Mouse (Mus musculus) heart, embryonic 10.5 days (tissue): Measurements from ENCODE around the gene Mios. TPM values are rescaled to one million over a fixed set of nuclear protein-coding genes. Genes with fewer than 3 reads are reported as not detected.

Experiments
- DNase-seq: peaks from one replicate; pipeline ENCODE4 v3.0.0-alpha.2; 2017; ENCODE audit warnings: low spot score
- H3K27ac ChIP-seq: fragments of 300-500 bp; sonication (generic); 2 replicates; pipeline ENCODE4 v1.5.1; 2016; ENCODE audit warnings: mild to moderate bottlenecking
- H3K27me3 ChIP-seq: fragments of 300-500 bp; sonication (generic); 2 replicates; pipeline ENCODE4 v1.6.1; 2016; ENCODE audit warnings: mild to moderate bottlenecking; ENCODE audit not compliant: poor library complexity, insufficient read depth, severe bottlenecking
- H3K36me3 ChIP-seq: fragments of 300-500 bp; sonication (generic); 2 replicates; pipeline ENCODE4 v1.6.1; 2016; ENCODE audit warnings: mild to moderate bottlenecking, moderate library complexity
- H3K4me1 ChIP-seq: fragments of 300-500 bp; sonication (generic); 2 replicates; pipeline ENCODE4 v1.6.1; 2016; ENCODE audit warnings: mild to moderate bottlenecking
- H3K4me3 ChIP-seq: fragments of 300-500 bp; sonication (generic); 2 replicates; pipeline ENCODE4 v1.5.1; 2016; ENCODE audit warnings: mild to moderate bottlenecking, moderate library complexity
- H3K9me3 ChIP-seq: fragments of 300-500 bp; sonication (generic); 2 replicates; pipeline ENCODE4 v1.6.1; 2016; ENCODE audit warnings: mild to moderate bottlenecking, moderate library complexity
- WGBS: fragments of 180-500 bp; shearing (Covaris S2); methylation state at CpG from one replicate; pipeline ENCODE4 v1.1.7; 2016; 5-methylcytosine and 5-hydroxymethylcytosine counted together
- polyA plus RNA-seq: library from polyadenylated mRNA; unstranded; fragments of >200 nt; fragmentation: Nextera tagmentation; extraction: Ambion mirVana; gene quantifications from 2 replicates; pipeline ENCODE4 v1.2.1, GENCODE M21; 2016

The Mios gene
- 22.0 and 23.9 TPM in 2 replicates for polyA plus RNA-seq

- Histone ChIP-seq H3K27me3 (no peaks in the 10 kb centered on the region), H3K27ac (peak within 1 kb of the TSS; percentile 99), H3K9me3 (no peaks in the 10 kb centered on the region), H3K4me1 (peaks cover 8% of the 10 kb centered on the region; the same call in 1 of the 2 replicates), H3K36me3 (peaks cover 3% of the 10 kb centered on the region; the same call in 1 of the 2 replicates), H3K4me3 (peak within 1 kb of the TSS; percentile 89)
- under 1% methylated on average over 90 of the region's 90 CpGs for WGBS
- DNase-seq: peak; percentile 96
Measured at GRCm38 (mm10) chr6:8209047-8209865, at the start of gene Mios. TSS of gene Mios (plus strand) at chr6:8209222.

GRCm38 (mm10) chr6:8160001-8160400, 49.0 kb upstream of the Mios start:
- Histone ChIP-seq H3K9me3 (no peaks in the 10 kb centered on the region), H3K27me3 (no peaks in the 10 kb centered on the region), H3K36me3 (no peaks in the 10 kb centered on the region), H3K4me1 (no peaks in the 10 kb centered on the region), H3K4me3 (no peak overlapping the region), H3K27ac (no peak overlapping the region)
- no peak for DNase-seq
- WGBS: 58% methylated on average over 2 of the region's 2 CpGs

- Histone ChIP-seq H3K4me3 (no peak overlapping the region), H3K9me3 (no peaks in the 10 kb centered on the region), H3K27me3 (no peaks in the 10 kb centered on the region), H3K36me3 (no peaks in the 10 kb centered on the region), H3K4me1 (no peaks in the 10 kb centered on the region), H3K27ac (no peak overlapping the region)
- no peak for DNase-seq
- WGBS: 74% methylated on average over 1 of the region's 1 CpGs
Measured at GRCm38 (mm10) chr6:8164741-8165140, 44.3 kb upstream of the Mios start.

DNA sequence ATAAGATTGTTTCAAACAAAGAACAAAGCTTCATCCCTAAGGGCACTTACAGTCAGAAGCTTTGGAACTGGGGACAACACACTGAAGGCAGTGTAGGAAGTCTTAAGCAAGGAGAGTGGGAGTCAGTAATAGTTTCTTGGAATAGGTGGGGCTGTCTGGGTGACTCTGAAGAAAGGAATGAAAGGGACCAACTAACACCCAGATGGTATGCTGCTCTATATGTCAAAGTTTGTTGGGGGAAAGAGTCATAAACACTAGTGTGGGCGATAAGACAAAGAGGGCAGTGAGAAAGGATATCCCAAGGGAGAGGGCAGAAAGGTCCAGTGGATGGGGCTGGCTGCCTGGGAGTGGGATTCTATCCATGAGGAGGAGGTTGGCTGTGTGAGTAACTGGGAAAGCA, 36.9 kb upstream of the Mios start:
- H3K27me3 ChIP-seq: no peaks in the 10 kb centered on the region
- 54% methylated on average over 1 of the region's 1 CpGs for WGBS

DNA sequence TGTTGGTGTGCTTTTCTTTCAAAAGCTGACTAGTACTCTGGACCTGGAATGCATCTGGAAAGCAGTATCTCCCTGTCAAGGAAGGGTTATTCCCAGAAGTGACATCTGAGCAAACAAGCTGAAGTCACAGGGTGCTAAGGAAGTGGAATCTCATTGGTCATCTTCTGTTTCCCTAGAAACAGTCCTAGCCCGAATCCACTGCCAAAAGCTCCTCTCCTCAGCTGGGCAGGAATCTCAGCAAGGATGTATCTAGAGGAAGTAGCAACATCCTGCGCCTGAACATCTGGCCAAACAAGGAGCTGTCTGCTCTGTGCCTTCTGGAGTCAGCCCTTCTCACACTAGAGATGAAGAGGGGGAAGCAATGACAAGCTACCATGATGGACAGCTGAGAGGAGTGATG, 35.0 kb upstream of the Mios start:
- Histone ChIP-seq H3K27ac (no peak overlapping the region), H3K36me3 (no peaks in the 10 kb centered on the region), H3K4me3 (no peak overlapping the region), H3K4me1 (0 out of 2 replicates have a peak, but pooled peaks cover 1% of the 10 kb centered on the region), H3K9me3 (no peaks in the 10 kb centered on the region), H3K27me3 (no peaks in the 10 kb centered on the region)
- WGBS: 23% methylated on average over 2 of the region's 2 CpGs
- peak; percentile 76 for DNase-seq

More for the DNA sequence above, 36.9 kb upstream of the Mios start:
- Histone ChIP-seq H3K36me3 (no peaks in the 10 kb centered on the region), H3K9me3 (no peaks in the 10 kb centered on the region), H3K4me3 (no peak overlapping the region), H3K27ac (no peak overlapping the region), H3K4me1 (no peaks in the 10 kb centered on the region)
- DNase-seq: no peak

DNA sequence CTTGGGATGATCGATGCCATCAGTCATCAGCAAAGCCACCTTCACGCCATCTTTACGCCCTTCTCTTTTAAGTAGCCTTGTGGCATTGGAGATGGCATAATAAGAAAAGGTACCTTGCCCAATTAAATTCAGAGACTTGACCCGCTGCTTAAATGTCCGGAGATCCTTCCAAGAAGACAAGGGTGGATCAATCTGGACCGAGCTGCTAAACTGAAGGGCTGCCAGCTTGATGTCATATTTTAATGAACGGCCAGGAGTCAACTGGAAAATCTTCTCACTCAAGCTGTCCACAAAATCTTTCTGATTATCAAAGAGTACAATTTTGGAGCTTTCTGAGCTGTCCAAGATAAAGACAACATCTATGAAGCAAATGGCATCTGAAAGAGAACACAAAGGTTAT, 33.7 kb upstream of the Mios start:
- Histone ChIP-seq H3K27me3 (no peaks in the 10 kb centered on the region), H3K36me3 (no peaks in the 10 kb centered on the region), H3K9me3 (no peaks in the 10 kb centered on the region), H3K4me3 (no peak overlapping the region), H3K27ac (no peak overlapping the region), H3K4me1 (0 out of 2 replicates have a peak, but pooled peaks cover 3% of the 10 kb centered on the region)
- no peak for DNase-seq
- WGBS: 89% methylated on average over 7 of the region's 7 CpGs

- no peak overlapping the region for H3K27ac ChIP-seq
- H3K9me3 ChIP-seq: no peaks in the 10 kb centered on the region
- no peak for DNase-seq
- H3K4me3 ChIP-seq: no peak overlapping the region
- 91% methylated on average over 2 of the region's 2 CpGs for WGBS
- 0 out of 2 replicates have a peak, but pooled peaks cover 3% of the 10 kb centered on the region for H3K4me1 ChIP-seq
- H3K27me3 ChIP-seq: no peaks in the 10 kb centered on the region
- no peaks in the 10 kb centered on the region for H3K36me3 ChIP-seq
Measured at GRCm38 (mm10) chr6:8176116-8176515, 32.9 kb upstream of the Mios start.

DNA sequence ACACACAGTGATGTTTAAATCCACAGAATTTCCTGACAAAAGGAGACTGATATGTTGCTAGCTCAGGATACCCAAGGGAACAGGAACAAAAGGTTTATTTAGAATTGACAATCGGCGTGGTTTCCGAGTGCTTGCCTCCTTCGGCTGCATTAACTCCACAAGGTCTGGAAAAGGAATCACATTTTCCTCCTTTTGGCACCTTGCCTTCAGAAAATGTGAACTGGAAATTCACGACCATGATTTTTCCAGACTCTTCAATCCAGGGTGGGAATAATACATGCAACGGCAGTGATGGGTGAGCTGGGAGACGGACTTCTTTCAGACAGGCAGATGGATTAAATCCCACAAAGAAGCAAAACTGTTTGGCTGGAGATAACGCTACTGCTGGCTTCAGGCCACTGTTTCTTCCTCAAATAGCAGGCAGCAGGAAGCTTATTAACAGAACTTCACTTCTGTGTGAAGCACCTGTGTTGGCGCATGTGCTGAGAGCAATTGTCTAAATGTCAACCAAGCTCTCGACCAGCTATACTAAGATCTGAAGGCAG, 30.6 kb upstream of the Mios start:
- Histone ChIP-seq H3K4me1 (0 out of 2 replicates have a peak, but pooled peaks cover 3% of the 10 kb centered on the region), H3K27ac (no peak overlapping the region), H3K27me3 (no peaks in the 10 kb centered on the region), H3K9me3 (no peaks in the 10 kb centered on the region), H3K36me3 (no peaks in the 10 kb centered on the region), H3K4me3 (no peak overlapping the region)
- no peak for DNase-seq
- 41% methylated on average over 10 of the region's 10 CpGs for WGBS

DNA sequence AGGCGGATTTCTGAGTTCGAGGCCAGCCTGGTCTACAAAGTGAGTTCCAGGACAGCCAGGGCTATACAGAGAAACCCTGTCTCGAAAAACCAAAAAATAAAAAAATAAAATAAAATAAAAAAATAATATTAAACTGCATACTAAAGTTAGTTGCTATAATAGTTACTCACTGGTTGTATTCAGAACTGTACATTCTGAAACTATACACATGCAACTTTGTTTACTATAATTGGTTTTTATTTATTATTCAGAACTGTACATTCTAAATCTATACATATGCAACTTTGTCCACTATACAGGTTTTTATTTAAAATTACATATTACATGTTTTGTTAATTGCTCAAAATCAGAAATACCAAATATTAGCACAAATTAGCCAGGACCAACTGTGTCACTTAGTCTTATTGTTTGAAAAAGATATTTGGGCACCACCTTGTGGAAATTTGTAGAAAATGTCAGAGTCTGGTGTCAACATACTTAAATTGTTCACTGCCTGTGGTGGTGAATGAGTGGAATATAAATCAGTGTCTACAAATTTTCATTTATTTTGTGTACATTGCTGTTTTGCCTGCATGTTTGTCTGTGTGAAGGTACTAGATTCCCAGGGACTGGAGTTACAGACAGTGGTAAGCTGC, 20.3 kb upstream of the Mios start:
- H3K27ac ChIP-seq: no peak overlapping the region
- no peak overlapping the region for H3K4me3 ChIP-seq
- no peak for DNase-seq
- WGBS: 83% methylated on average over 3 of the region's 3 CpGs
- no peaks in the 10 kb centered on the region for H3K4me1 ChIP-seq
- H3K36me3 ChIP-seq: no peaks in the 10 kb centered on the region
- H3K27me3 ChIP-seq: no peaks in the 10 kb centered on the region
- no peaks in the 10 kb centered on the region for H3K9me3 ChIP-seq

GRCm38 (mm10) chr6:8189917-8190316, 19.1 kb upstream of the Mios start:
- H3K4me1 ChIP-seq: no peaks in the 10 kb centered on the region
- WGBS: 55% methylated on average over 3 of the region's 3 CpGs
- DNase-seq: no peak
- H3K27ac ChIP-seq: no peak overlapping the region
- H3K27me3 ChIP-seq: no peaks in the 10 kb centered on the region
- no peaks in the 10 kb centered on the region for H3K9me3 ChIP-seq
- no peaks in the 10 kb centered on the region for H3K36me3 ChIP-seq
- no peak overlapping the region for H3K4me3 ChIP-seq

- no peak for DNase-seq
- H3K27ac ChIP-seq: no peak within 1 kb of the TSS
- no peaks in the 10 kb centered on the region for H3K4me1 ChIP-seq
- H3K4me3 ChIP-seq: no peak within 1 kb of the TSS
- H3K36me3 ChIP-seq: no peaks in the 10 kb centered on the region
- H3K9me3 ChIP-seq: no peaks in the 10 kb centered on the region
- H3K27me3 ChIP-seq: no peaks in the 10 kb centered on the region
Measured at GRCm38 (mm10) chr6:8192517-8192916, 16.5 kb upstream of the Mios start, which contains the start of gene Col28a1. TSS of gene Col28a1 (minus strand) at chr6:8192617.

- Histone ChIP-seq H3K36me3 (peaks cover 6% of the 10 kb centered on the region), H3K27ac (peak overlapping the region; percentile 99), H3K27me3 (no peaks in the 10 kb centered on the region), H3K9me3 (no peaks in the 10 kb centered on the region), H3K4me1 (peaks cover 8% of the 10 kb centered on the region; the same call in 1 of the 2 replicates), H3K4me3 (peak overlapping the region; percentile 89)
- no peak for DNase-seq
- 14% methylated on average over 10 of the region's 10 CpGs for WGBS
Measured at GRCm38 (mm10) chr6:8209866-8210186, 804 bp downstream of the Mios start.

DNA sequence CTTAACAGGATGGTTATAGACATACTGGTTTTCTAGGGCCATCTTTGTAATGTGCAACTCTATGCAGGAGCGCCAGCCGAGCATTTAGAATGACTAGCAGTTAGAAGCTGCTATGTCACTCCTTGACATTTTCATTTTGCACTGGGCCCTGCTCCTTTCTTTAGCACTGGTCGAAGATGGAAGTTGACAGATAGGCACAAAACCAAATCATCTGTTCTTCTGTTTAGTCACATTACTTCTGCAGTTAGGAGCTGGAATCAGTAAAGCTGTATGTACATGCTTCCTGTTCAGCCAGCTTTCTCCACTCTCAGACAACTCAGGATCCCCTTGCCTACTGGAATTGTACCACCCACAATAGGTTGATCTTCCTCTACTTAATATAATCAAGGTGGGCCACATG, 1.6 kb downstream of the Mios start:
- Histone ChIP-seq H3K9me3 (no peaks in the 10 kb centered on the region), H3K4me1 (peaks cover 8% of the 10 kb centered on the region; the same call in 1 of the 2 replicates), H3K27ac (no peak overlapping the region), H3K27me3 (no peaks in the 10 kb centered on the region), H3K4me3 (peak overlapping the region; percentile 89), H3K36me3 (peaks cover 14% of the 10 kb centered on the region)
- 94% methylated on average over 3 of the region's 3 CpGs for WGBS
- DNase-seq: no peak
